Comparison of ENCODE assay signal across 9 mouse cellular contexts in genomic region chr2:90782901-90783486, GRCm38 (mm10). TPM values are rescaled to one million over a fixed set of nuclear protein-coding genes. Genes with fewer than 3 reads are reported as not detected.
DNase-seq lines count a peak whose midpoint lies in the region; ATAC-seq and TF ChIP-seq lines count a peak whose summit lies in the region.
"Had no signal": no experiment of that assay in that cellular context is flagged by ENCODE, and none has a peak within 500 bp of the region (broad histone marks: within the 10 kb centered on the region; RNA-seq: fewer than 3 reads in every experiment).

No protein-coding gene starts in this region.

- WGBS in liver, adult 2 months: 5% methylated on average over 28 of the region's 29 CpGs
- WGBS in intestine, postnatal 0 days: 2% methylated on average over 26 of the region's 29 CpGs
- WGBS in stomach, embryonic 16.5 days: 3% methylated on average over 24 of the region's 29 CpGs

- intact Hi-C loops in gastrocnemius, postnatal 14 days (cut with DNase I; ENCODE audit: low total_unique reads): no loop called here

- H3K27ac ChIP-seq in liver, adult 2 months (replicated peaks; ENCODE audit: insufficient read depth, low read depth, low read length): no peak overlapping the region
- H3K27ac ChIP-seq in intestine, postnatal 0 days (ENCODE audit: low read depth, low read length): no peak overlapping the region
- no peak overlapping the region for H3K27ac ChIP-seq in stomach, embryonic 16.5 days (ENCODE audit: low read length)
- H3K27ac ChIP-seq: macrophage had no signal

- H3K4me3 ChIP-seq in liver, adult 2 months (ENCODE audit: insufficient read depth, low read depth, low read length): peak overlapping the region; percentile 56
- H3K4me3 ChIP-seq in intestine, postnatal 0 days (ENCODE audit: low read depth, low read length): peak overlapping the region; percentile 48
- H3K4me3 ChIP-seq in stomach, embryonic 16.5 days (replicated peaks; ENCODE audit: low read length): peak overlapping the region; percentile 51

- DNase-seq in liver, adult 2 months (ENCODE audit: extremely low read depth, low read depth, low spot score): no peak
- no peak for DNase-seq in liver
- DNase-seq in cerebellum, adult 8-10 months: peak; percentile 40
- peak; percentile 26 for DNase-seq in gastrocnemius, postnatal 14 days
- peak; percentile 31 to 37 for DNase-seq in lung, postnatal 4 days
- no peak for DNase-seq in MN1 (ENCODE audit: low spot score)

- H3K9ac ChIP-seq in liver, adult 2 months (ENCODE audit: low read depth, low read length): peak overlapping the region; percentile 49
- H3K9ac ChIP-seq in intestine, postnatal 0 days (ENCODE audit: low read depth, low read length): peak overlapping the region; percentile 48
- peak overlapping the region; percentile 65 for H3K9ac ChIP-seq in stomach, embryonic 16.5 days (ENCODE audit: low read length)

- ATAC-seq in intestine, postnatal 0 days: peak; percentile 43; the same call in 1 of the 2 replicates
- peak; percentile 52; the same call in 1 of the 2 replicates for ATAC-seq in stomach, embryonic 16.5 days (ENCODE audit: insufficient read depth, low FRiP score)

- no peaks in the 10 kb centered on the region for H3K27me3 ChIP-seq in liver, adult 2 months (ENCODE audit: control insufficient read depth, insufficient read depth, low read length)
- H3K27me3 ChIP-seq in intestine, postnatal 0 days (replicated peaks; ENCODE audit: control insufficient read depth, insufficient read depth, low read length): no peaks in the 10 kb centered on the region
- H3K27me3 ChIP-seq in stomach, embryonic 16.5 days (ENCODE audit: control insufficient read depth, insufficient read depth, low read length): 0 out of 2 replicates have a peak, but pooled peaks cover 4% of the 10 kb centered on the region

- peaks cover 26% of the 10 kb centered on the region for H3K36me3 ChIP-seq in liver, adult 2 months (ENCODE audit: control insufficient read depth, insufficient read depth, low read length)
- peaks cover 25% of the 10 kb centered on the region for H3K36me3 ChIP-seq in intestine, postnatal 0 days (ENCODE audit: control insufficient read depth, insufficient read depth)
- H3K36me3 ChIP-seq in stomach, embryonic 16.5 days (ENCODE audit: control insufficient read depth, insufficient read depth, low read length): peaks cover 7% of the 10 kb centered on the region

- H3K79me2 ChIP-seq in liver, adult 2 months (ENCODE audit: control insufficient read depth, insufficient read depth, low read length): no peaks in the 10 kb centered on the region

- no peaks in the 10 kb centered on the region for H3K9me3 ChIP-seq in intestine, postnatal 0 days (ENCODE audit: control insufficient read depth)
- no peaks in the 10 kb centered on the region for H3K9me3 ChIP-seq in stomach, embryonic 16.5 days (replicated peaks; ENCODE audit: control insufficient read depth, low read length)

- peak overlapping the region; percentile 84 for H3K4me2 ChIP-seq in intestine, postnatal 0 days (replicated peaks; ENCODE audit: low read depth)
- peak overlapping the region; percentile 83 for H3K4me2 ChIP-seq in stomach, embryonic 16.5 days (ENCODE audit: low read depth, low read length)

- no peak for TF ChIP-seq POLR2A in liver, adult 2 months (IDR thresholded peaks at IDR 0.05; ENCODE audit: extremely low read depth, insufficient read depth, low read length)

- no peak for TF ChIP-seq CTCF in liver, adult 2 months (IDR thresholded peaks at IDR 0.05; ENCODE audit: low read depth, low read length)
- no peak for TF ChIP-seq CTCF in intestine, postnatal 0 days (IDR thresholded peaks at IDR 0.05; ENCODE audit: low read depth)

- H3K4me1 ChIP-seq in liver, adult 2 months (ENCODE audit: control insufficient read depth, insufficient read depth, low read length): no peaks in the 10 kb centered on the region; the same call in 1 of the 2 replicates
- H3K4me1 ChIP-seq in intestine, postnatal 0 days (replicated peaks; ENCODE audit: control insufficient read depth, insufficient read depth, low read length): 0 out of 2 replicates have a peak, but pooled peaks cover 4% of the 10 kb centered on the region
- peaks cover 7% of the 10 kb centered on the region for H3K4me1 ChIP-seq in stomach, embryonic 16.5 days (ENCODE audit: control insufficient read depth, insufficient read depth, low read length)

RNA-seq across cellular contexts. Expression of gene Agbl2, which starts 0.5 kb away (rescaled TPM):
- total RNA-seq in liver, adult 2 months (2014; rRNA removed): not detected in 2 replicates
- polyA plus RNA-seq in liver, adult 2 months (2012; rRNA removed): 0.05 TPM in 1 of 2 replicates, not detected in the other
- total RNA-seq in gastrocnemius, postnatal 14 days (2021): under 1 TPM; 0.51 to 0.58 TPM
- polyA plus RNA-seq in intestine, postnatal 0 days (2015; fragmentation: Nextera tagmentation; extraction: Ambion mirVana): 0.20 and 0.26 TPM in 2 replicates
- polyA plus RNA-seq in stomach, embryonic 16.5 days (2015; fragmentation: Nextera tagmentation; extraction: Ambion mirVana): 0.43 and 0.67 TPM in 2 replicates
- polyA plus RNA-seq: macrophage had no signal

RNA-seq across cellular contexts. Expression of gene Fnbp4, which starts 37.8 kb away (rescaled TPM):
- total RNA-seq in liver, adult 2 months (2014; rRNA removed): 17.6 and 17.9 TPM in 2 replicates
- polyA plus RNA-seq in liver, adult 2 months (2012; rRNA removed): 6.6 and 13.4 TPM in 2 replicates
- total RNA-seq in gastrocnemius, postnatal 14 days (2021): 10 to 100 TPM; 13.4 to 17.3 TPM
- 16.5 and 22.2 TPM in 2 replicates for polyA plus RNA-seq in intestine, postnatal 0 days (2015; fragmentation: Nextera tagmentation; extraction: Ambion mirVana)
- polyA plus RNA-seq in stomach, embryonic 16.5 days (2015; fragmentation: Nextera tagmentation; extraction: Ambion mirVana): 67.4 and 82.3 TPM in 2 replicates

Comparison
In these comparisons a context has a peak if more than half of its experiments do, and no peak if none do; other contexts are left out.
1. DNase-seq: peak in cerebellum, adult 8-10 months (single experiment), gastrocnemius, postnatal 14 days (single experiment) and lung, postnatal 4 days (2 of 2); none in liver, adult 2 months (single experiment), liver (single experiment) and MN1 (single experiment).
2. Peak in every context shown above with its lines, with median percentiles within 50 percentile points of each other: H3K4me3 ChIP-seq and H3K9ac ChIP-seq.